Mouse (Mus musculus) kidney, adult 18-20 months (tissue): ENCODE measurements around the gene Gpr87.
"Not testable (repeated sequence)": the region's sequence is repeated elsewhere in the genome, so short reads cannot be mapped to it uniquely, and the experiment has no call there.

Experiments
- DNase-seq: peaks from one replicate; pipeline ENCODE4 v3.0.0; 2021

Gene Gpr87

DNA sequence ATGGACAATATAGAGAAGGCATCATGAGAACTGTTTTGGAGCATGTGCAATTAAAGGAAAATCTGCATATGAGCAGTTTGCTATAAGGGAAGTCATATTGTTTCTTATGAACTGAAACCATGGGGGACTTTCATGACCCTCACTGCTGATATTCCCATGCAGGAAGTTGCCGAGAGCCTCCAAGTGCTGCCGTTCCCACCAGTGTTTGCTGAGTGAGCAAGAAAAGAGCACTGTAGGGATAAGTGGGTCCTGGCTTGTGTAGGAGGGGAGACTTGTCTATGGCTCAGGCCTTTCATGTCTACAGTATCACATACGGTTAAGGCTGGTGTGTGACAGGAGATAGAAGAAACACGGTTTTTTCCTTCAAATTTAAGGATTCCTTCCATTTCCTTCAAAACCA is 9.2 kb downstream of the Gpr87 start:
- no peak for DNase-seq

- DNase-seq, result no peak
Observed at GRCm38 (mm10) chr3:59182129-59182528, 12.8 kb downstream of the Gpr87 start.

DNA sequence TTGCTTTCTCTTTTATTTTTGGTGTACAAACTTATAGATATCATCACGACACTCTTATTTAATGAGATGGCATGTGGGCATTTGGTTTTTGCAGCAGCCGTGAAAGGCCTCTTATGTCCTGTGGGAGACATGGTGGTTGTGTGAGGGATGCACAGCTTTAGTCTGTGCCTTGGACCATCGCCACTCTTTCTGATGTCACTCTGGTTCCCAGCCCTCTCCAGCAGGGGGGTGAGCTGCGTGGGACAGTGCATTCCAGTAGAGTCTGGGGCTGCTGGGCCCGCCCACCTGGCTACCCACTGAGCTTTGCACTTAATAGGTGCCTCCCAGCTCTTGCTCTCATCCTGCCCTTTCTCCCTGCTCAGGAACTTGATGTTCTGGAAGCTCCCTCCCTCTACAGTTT is 13.8 kb downstream of the Gpr87 start:
- no peak for DNase-seq

DNA sequence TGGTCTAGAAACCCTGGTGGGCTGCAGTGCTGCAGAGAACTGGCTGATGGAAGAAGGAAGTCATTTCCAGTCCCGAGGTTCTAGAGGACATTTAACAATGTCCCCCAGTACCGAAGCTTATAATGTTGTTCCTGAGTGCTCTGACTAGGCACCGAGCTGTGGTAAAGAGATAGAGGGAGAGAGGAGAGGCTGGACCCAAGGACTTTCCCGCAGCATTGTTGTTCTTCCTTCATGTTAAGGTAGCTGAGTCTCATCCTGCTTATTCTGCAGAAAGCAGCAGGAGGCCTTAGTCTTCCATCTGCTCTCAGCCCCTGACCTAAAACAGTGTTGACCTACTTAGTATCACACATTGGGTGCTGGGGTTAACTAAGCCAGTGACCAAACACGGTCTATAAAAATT is 18.0 kb downstream of the Gpr87 start:
- no peak for DNase-seq

DNA sequence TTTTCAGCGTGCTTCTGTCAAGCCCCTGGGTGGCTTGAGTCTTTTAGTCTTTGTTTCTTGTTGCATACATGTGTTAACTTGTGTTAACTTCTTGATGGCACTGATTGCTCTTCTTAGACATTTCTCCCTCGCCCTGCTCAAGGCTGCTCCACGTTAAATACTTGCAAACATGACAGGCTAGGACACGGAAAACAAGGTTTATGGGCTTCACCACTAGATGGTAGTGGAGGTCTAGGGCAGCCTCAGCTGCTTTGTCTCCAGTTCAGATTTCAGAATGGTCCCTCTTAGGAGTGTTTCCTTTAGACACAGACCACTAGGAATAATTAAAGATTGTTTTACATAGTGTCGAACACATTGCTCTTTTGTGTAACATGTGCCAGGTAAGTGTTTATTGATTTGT is 19.7 kb downstream of the Gpr87 start:
- DNase-seq, result no peak

GRCm38 (mm10) chr3:59174426-59175154 is 20.3 kb downstream of the Gpr87 start:
- no peak for DNase-seq

DNA sequence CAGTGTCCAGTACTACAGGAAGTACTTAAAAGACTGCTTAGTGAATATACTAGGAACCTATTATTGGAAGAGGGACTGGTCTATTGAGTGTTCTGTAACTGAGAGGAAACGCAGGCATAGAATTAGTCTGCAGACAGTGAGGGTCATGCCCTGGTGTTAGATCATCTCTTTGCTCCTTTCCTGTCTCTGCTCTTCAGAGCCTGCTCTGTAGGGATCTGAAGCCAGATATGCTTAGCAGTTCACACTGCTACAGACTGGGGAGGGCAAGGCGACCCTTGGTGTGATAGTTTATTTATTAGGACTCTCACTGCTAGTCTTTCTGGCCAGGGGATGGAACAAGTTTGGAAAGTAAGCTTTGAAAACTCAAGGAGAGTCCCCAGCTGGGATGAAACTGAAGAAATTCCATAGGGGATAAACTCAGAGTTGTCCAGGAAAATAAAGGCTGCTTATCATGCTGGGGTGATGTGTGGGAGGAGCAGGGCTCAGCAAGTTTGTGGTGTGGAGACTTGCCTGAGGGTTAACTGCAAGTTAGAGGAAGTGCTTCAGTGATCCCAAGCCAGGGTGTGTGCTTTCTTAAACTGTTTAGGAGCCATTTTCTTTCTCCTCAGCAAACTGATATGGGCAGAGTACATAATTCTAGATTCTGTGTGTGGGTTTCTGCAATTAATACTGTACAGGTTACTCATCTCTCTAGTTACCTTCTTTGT is 24.8 kb downstream of the Gpr87 start:
- no peak for DNase-seq

- DNase-seq, result no peak
Observed at GRCm38 (mm10) chr3:59169215-59169614, 25.7 kb downstream of the Gpr87 start.

- DNase-seq, result no peak
Observed at GRCm38 (mm10) chr3:59168476-59168875, 26.4 kb downstream of the Gpr87 start.

- no peak for DNase-seq
Observed at GRCm38 (mm10) chr3:59167417-59168054, 27.4 kb downstream of the Gpr87 start.

GRCm38 (mm10) chr3:59160465-59160864 is 34.4 kb downstream of the Gpr87 start:
- no peak for DNase-seq

- no peak for DNase-seq
Observed at GRCm38 (mm10) chr3:59157048-59157447, 37.9 kb downstream of the Gpr87 start.

DNA sequence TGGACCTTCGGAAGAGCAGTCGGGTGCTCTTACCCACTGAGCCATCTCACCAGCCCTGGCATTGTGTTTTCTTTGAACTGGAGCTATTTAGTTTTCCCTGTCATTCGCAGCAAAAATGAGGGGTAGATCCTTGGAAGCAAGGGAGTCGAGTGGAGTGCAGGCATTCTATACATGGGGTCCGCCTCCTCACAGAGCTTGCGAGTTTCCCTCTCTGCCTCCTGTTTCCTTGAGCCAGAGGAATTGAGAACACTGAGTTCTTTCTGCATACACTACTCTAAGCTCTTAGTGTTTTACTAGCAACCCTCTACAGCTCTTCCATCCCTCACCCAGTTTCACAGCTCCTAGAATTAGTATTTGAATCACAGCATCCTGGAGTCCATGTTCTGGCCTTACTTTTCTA is 39.5 kb downstream of the Gpr87 start:
- no peak for DNase-seq

- DNase-seq, result no peak
Observed at GRCm38 (mm10) chr3:59154888-59155287, 40.0 kb downstream of the Gpr87 start.

DNA sequence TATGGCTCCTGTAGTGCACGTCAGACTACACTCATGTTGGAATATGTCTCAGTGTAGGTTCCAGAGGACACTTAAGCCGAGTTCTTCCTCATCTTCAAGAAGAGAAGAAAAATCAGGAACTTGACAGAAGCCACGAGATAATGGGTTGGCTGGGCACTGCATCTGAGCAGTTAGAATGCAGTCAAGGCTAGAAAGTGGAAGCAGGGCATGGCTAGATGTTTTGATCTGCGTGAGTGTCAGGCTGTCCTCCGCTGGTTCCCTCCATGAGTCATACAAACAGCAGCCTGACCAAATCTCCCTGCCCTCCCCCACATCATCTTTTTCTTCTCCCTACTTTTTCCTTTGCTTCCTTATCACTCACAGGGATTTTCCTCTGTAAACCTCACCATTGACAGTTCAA is 41.5 kb downstream of the Gpr87 start, which contains the start of gene P2ry14:
Gene P2ry14, minus strand, starts transcription at position 195 of the 400 bp plus-strand sequence.
- no peak for DNase-seq

GRCm38 (mm10) chr3:59150624-59151023 is 44.3 kb downstream of the Gpr87 start:
- no peak for DNase-seq

- DNase-seq, result no peak
Observed at GRCm38 (mm10) chr3:59149646-59150045, 45.3 kb downstream of the Gpr87 start.

DNA sequence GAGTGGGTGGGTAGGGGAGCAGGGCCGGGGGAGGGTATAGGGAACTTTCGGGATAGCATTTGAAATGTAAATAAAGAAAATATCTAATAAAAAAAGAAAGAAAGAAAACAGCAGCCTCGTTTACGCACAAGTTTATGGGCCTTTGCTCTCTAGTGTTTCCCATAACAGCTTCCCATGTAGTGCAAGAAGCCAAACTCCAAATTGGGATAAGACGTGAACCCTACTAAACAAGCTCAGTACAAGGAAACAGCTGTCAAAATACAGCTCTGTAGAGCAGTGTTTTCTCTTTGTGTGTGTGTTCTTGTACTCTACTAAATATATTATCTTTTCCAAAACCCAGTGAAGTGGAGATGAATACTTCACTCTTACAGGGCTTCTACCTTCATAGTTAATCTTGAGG is 49.7 kb downstream of the Gpr87 start:
- no peak for DNase-seq

GRCm38 (mm10) chr3:59141507-59142305 is 53.2 kb downstream of the Gpr87 start:
- DNase-seq, result no peak

GRCm38 (mm10) chr3:59140941-59141340 is 54.0 kb downstream of the Gpr87 start:
- not testable (repeated sequence) for DNase-seq

- DNase-seq, result no peak
Observed at GRCm38 (mm10) chr3:59140115-59140514, 54.8 kb downstream of the Gpr87 start.

GRCm38 (mm10) chr3:59139651-59140051 is 55.3 kb downstream of the Gpr87 start:
- no peak for DNase-seq

DNA sequence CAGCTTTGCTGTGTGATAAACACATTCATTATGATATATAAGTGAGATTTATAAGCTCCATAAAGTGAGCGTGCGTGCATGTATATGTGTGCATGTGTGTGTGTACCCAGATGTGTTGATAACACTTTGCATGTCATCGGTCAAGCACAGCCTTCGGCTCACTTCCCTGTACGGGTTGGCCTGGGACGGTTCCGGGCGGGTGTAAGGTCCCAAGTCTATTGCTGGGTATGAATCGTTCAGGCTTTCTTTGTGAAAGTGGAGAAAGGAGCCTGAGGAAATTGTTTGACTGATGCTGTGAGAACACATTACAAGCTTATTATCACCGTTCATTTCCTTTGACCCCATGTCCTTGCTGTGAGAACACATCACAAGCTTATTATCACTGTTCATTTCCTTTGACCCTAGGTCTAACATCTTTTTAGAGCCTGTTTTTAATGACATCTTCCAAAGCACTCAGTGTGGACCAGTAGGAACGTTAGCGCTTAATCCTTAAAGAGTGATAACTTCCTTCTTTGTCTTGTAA is 55.9 kb downstream of the Gpr87 start:
- DNase-seq, result no peak
